Mouse (Mus musculus) naive thymus-derived CD4-positive, alpha-beta T cell, adult 2 months (primary cell): ENCODE data around the gene Pfn4.
"Not testable (repeated sequence)": the region's sequence is repeated elsewhere in the genome, so short reads cannot be mapped to it uniquely, and the experiment has no call there.

Experiments
- DNase-seq: peaks from one replicate; pipeline ENCODE4 v3.0.0-alpha.2; 2011; ENCODE audit warnings: low read depth

The Pfn4 gene

DNA sequence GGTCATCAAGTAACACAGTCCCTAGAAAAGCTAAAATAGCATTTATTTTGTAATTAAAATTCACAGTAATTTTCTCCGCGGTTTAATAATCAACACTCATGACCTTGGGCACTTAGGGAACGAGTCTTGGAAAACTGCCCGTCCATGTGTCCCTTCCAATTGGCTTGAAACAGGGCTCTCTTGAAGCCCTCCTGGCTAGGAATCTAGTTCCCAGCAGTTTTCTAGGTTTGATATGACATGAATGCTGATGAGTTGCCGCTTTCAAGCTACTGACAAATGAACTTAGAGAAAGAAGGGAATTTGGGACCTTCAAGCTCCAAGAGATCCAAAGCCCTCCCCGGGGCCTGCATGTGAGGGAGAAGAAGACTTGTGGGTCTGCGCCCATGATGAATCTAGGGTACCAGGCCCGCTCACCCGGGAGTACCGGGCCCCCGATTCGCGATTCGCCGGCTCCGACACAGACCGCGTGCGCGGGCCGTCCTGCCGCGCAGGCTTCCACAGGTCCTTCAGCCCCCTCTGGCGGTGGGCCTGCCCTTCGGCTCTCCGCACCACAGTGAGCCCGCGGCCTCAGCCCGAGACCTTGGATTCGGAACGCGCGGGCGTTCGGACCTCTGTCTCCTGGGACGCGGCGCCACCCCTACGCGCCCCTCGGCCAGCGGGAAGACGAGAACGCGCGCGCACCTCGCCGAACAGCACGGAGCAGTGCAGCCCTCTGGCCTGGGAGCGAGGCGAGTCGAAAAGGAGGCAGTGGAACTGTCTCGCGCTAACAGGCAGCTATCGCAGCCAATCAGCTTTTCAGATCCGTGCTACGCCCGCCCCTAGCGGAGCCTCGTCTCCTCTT is at the start of gene Pfn4, which contains the start of gene Fam228b:
TSS of gene Pfn4 (plus strand) at position 531 of the 841 bp plus-strand sequence.
TSS of gene Fam228b (minus strand) at position 776 of the 841 bp plus-strand sequence.
- peak; percentile 96 for DNase-seq

- DNase-seq: no peak
Observed at GRCm38 (mm10) chr12:4719066-4719761, 49.6 kb upstream of the Pfn4 start.

- DNase-seq: no peak
Observed at GRCm38 (mm10) chr12:4719762-4720754, 48.8 kb upstream of the Pfn4 start.

GRCm38 (mm10) chr12:4729165-4729564 is 39.7 kb upstream of the Pfn4 start:
- no peak for DNase-seq

DNA sequence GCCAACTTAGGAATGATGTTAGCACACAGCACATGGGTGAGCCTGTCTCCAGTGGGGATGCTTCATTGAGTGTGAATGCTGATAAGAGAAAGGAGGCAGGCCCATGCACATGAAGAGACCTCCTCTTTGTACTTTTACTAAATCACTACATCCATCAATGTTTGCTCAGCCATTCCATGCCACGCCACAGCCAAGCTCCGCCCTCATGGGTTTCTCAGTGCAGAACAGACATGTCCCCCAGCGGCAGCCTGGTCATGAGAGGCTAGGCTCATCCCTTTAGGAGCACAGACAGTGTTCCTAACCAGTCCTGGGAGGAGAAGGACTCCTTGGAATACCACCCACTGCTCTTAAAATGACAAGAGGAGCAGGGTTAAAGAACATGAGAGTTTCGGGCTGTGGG is 37.2 kb upstream of the Pfn4 start:
- no peak for DNase-seq

GRCm38 (mm10) chr12:4732332-4732731 is 36.5 kb upstream of the Pfn4 start:
- DNase-seq: no peak

- DNase-seq: no peak
Observed at GRCm38 (mm10) chr12:4738031-4738576, 30.7 kb upstream of the Pfn4 start, which contains the start of gene Fam228a. TSS of gene Fam228a (minus strand) at chr12:4738430.

DNA sequence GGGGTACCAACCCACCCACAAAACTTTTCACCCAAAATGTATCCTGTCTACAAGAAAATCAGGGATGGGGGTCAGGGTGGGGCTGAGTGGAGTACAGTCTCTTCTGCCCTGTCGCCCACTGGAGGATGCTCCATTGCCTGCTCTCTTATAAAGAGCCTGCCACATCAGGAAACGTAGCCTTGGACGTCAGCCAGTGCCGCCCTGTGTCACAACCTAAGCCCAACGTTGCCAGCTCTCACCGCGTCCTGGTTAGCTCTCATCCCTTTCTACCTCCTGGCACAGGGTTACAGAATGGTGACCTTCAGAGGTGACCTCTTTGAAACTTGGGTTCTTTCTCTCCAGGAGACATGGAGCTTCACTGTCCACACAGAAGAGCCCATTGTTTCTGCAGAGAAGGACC is 28.0 kb upstream of the Pfn4 start:
- no peak for DNase-seq

GRCm38 (mm10) chr12:4742183-4742582 is 26.6 kb upstream of the Pfn4 start:
- no peak for DNase-seq

- no peak for DNase-seq
Observed at GRCm38 (mm10) chr12:4744486-4744885, 24.3 kb upstream of the Pfn4 start.

GRCm38 (mm10) chr12:4754451-4754850 is 14.4 kb upstream of the Pfn4 start:
- not testable (repeated sequence) for DNase-seq

DNA sequence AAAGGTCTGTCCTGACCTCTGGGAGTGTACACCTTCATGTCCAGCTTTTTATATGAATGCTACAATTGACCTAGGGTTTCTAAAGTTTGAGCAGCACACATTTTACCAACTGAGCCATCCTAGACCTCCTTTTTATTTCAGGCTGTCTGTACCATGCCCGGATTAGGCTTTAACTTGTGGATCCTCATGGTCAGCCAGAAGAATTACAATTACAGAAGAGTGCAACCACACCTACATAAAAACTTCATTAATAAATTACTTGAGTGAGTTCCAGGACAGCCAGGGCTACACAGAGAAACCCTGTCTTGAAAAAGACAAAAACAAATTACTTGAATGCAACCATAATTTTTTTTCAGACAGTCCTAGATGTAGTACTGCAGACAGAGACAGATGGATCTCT is 11.8 kb upstream of the Pfn4 start:
- DNase-seq: no peak

DNA sequence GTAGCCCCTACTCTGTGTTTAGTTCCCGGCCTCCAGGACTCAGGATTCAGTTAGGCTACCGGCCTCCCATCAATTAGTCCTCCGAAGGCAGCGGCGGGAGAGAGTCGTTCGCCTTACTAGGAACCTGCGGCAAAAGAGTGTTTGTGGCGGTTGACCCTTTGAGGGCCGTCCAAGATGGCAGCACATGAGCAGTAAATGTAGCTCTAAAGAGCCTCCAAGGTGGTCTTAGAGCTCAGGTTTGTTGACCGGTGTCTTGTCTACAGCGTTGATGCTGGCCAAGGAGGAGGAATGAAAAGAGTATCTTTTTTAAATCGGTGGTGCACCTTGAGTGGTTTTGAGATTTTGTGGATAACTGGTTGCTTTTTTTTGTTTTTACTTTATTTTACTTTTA is 506 bp downstream of the Pfn4 start:
- DNase-seq: no peak

DNA sequence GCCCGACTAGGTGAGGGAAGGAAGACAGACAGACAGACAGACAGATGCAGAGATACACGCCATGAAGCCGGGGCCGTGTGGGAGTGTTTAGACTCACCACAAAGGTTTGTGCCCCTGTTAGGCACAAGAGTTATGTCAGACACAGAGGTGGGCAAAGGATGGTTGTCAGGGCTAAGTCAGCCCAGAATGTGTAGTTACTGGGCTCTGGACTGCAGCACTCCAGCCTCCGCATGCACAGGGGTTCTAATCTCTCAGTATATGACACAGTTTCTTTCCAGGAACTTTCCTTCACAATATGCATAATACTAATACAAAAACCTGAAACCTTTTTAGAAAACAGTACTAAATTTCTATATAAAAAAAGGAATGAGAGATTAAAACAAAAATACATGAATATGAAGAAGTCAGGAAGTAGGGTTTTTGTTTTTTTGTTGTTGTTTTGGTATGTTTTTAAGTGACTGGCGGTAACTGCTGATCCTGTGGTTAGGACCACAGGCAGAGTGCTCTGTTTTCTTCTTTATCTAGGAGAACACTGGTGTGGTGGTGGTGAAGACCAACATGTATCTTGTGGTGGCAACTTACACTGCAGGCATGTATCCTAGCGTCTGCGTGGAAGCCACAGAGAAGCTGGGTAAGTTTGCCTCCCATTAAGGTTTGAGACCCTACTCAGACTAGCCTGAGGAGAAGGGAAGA is 6.2 kb downstream of the Pfn4 start:
- DNase-seq: no peak

GRCm38 (mm10) chr12:4775588-4775949 is 6.7 kb downstream of the Pfn4 start:
- no peak for DNase-seq

- no peak for DNase-seq
Observed at GRCm38 (mm10) chr12:4777734-4778133, 8.9 kb downstream of the Pfn4 start.

DNA sequence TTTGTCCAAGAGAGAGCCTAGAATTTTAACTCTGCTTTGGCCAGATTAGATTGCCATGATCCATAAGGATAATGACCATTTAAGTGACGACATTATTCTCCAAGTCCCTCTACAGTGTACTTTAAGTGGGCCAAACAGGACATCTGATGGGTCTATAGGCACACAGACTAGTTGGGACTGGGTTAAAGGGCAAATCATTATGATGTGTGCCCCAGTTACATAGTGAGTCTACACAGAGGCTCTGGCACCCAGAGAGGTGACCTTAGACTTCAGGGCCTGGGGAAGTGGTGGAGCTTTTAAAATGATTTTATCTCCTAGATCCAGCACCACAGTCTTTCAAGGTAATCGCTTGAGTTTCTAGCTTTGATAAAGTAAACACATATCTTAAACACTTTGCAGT is 11.4 kb downstream of the Pfn4 start:
- no peak for DNase-seq

- DNase-seq: no peak
Observed at GRCm38 (mm10) chr12:4781270-4781669, 12.4 kb downstream of the Pfn4 start.

DNA sequence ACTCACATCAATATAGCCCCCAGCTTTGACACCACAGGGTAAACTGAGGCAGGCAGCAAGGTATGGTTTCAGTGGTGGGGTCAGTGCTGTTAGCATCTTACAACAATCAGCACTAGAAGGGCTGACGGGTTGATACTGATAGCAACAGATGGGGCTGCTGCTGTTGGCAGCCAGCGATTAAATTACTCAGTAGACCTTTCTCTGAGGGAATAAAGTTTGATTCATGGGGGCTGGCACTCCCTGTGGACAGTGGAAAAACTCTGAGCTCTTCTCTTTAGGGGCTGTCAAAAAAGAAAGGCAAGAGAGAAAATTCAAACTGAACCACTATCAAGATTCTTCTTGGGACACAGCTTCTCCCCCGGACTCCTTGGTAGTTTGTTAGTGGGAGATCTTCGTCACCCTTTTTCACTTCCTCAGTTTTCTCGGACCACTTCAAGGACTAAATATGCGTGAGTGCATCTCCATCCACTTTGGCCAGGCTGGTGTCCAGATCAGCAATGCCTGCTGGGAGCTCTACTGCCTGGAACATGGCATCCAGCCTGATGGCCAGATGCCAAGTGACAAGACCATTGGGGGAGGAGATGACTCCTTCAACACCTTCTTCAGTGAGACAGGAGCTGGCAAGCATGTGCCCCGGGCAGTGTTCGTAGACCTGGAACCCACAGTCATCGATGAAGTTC is 13.0 kb downstream of the Pfn4 start:
- DNase-seq: not testable (repeated sequence)

DNA sequence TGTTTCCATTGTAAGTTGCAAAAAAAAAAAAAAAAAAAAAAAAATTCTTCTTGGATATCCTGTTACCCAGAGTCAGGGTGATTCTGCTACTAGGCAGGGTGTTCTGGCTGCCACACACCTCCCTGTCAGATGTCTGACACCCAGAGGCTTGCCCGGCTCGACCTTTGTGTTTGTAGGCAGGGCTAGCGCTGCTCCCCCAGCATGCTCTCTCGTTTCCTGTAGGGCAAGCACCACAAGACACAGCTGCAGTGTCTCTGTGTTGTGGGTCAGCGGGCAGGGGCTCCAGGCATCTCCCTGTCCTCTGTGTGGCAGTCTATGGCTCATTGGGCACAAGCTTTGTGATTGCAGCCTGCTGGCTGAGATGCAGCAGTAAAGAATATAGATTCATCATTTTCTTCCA is 14.8 kb downstream of the Pfn4 start:
- no peak for DNase-seq

- DNase-seq: no peak
Observed at GRCm38 (mm10) chr12:4784466-4784865, 15.6 kb downstream of the Pfn4 start.
